Mouse (Mus musculus) myocyte (in vitro differentiated cells): ENCODE measurements at regions not wholly inside any gene's neighbourhood (a gene's known extent, or its start where the extent isn't known, plus 50 kb on each side); places are given as distances from the start of the nearest gene placed in this dataset.

ENCODE experiments used
- H3K27me3 ChIP-seq: one replicate; pipeline ENCODE4 v1.6.1; 2011; ENCODE audit not compliant: control insufficient read depth, insufficient read depth, insufficient read length
- H3K36me3 ChIP-seq: one replicate; pipeline ENCODE4 v1.6.1; 2011; ENCODE audit not compliant: control insufficient read depth, insufficient read depth
- H3K4me2 ChIP-seq: one replicate; pipeline ENCODE4 v1.6.1; 2011; ENCODE audit warnings: low read depth, control low read depth
- H3K4me3 ChIP-seq: one replicate; pipeline ENCODE4 v1.5.1; 2011; ENCODE audit warnings: mild to moderate bottlenecking, control low read depth, moderate library complexity
- H3K79me2 ChIP-seq: one replicate; pipeline ENCODE4 v1.6.1; 2011; ENCODE audit not compliant: control insufficient read depth, insufficient read depth
- H3ac ChIP-seq: one replicate; pipeline ENCODE4 v1.6.1; 2011; ENCODE audit not compliant: control insufficient read depth, insufficient read length
- CEBPB ChIP-seq: IDR thresholded peaks from 2 replicates; pipeline ENCODE4 v1.6.1; 2011; ENCODE audit warnings: mild to moderate bottlenecking, moderate library complexity; ENCODE audit not compliant: poor library complexity, insufficient read depth, severe bottlenecking
- E2F4 ChIP-seq: IDR thresholded peaks from one replicate; pipeline ENCODE4 v1.6.1; 2011; ENCODE audit warnings: mild to moderate bottlenecking, control low read depth, moderate library complexity; ENCODE audit not compliant: insufficient read depth
- MAX ChIP-seq: IDR thresholded peaks from one replicate; pipeline ENCODE4 v1.6.1; 2011; ENCODE audit warnings: low read depth, mild to moderate bottlenecking, control low read depth
- MYOD1 ChIP-seq, 3 experiments: IDR thresholded peaks; one replicate each; pipeline ENCODE4 v1.6.1; 2011; ENCODE audit warnings: control low read depth in 2 of 3, low read depth in 2 of 3, mild to moderate bottlenecking in 2 of 3, moderate library complexity in 1 of 3; ENCODE audit not compliant: insufficient read length in 2 of 3, control insufficient read depth in 1 of 3
- MYOG ChIP-seq, 3 experiments: IDR thresholded peaks; one replicate each; pipeline ENCODE4 v1.6.1; 2011; ENCODE audit warnings: control low read depth in 2 of 3, low read depth in 2 of 3, mild to moderate bottlenecking in 2 of 3; ENCODE audit not compliant: insufficient read length in 2 of 3, control insufficient read depth in 1 of 3, insufficient read depth in 1 of 3
- POLR2AphosphoS2 ChIP-seq: IDR thresholded peaks from one replicate; pipeline ENCODE4 v1.6.1; 2011; ENCODE audit warnings: low read depth, control low read depth; ENCODE audit not compliant: insufficient read length
- REST ChIP-seq: IDR thresholded peaks from one replicate; pipeline ENCODE4 v1.6.1; 2011; ENCODE audit warnings: mild to moderate bottlenecking, control low read depth, moderate library complexity; ENCODE audit not compliant: insufficient read depth, insufficient read length
- SRF ChIP-seq: IDR thresholded peaks from one replicate; pipeline ENCODE4 v1.6.1; 2011; ENCODE audit warnings: low read depth; ENCODE audit not compliant: control insufficient read depth, insufficient read length
- TCF12 ChIP-seq: IDR thresholded peaks from one replicate; pipeline ENCODE4 v1.6.1; 2011; ENCODE audit warnings: mild to moderate bottlenecking, control low read depth; ENCODE audit not compliant: poor library complexity, insufficient read depth, severe bottlenecking
- TCF3 ChIP-seq: IDR thresholded peaks from one replicate; pipeline ENCODE4 v1.6.1; 2011; ENCODE audit warnings: low read depth, control low read depth; ENCODE audit not compliant: insufficient read length
- USF1 ChIP-seq: IDR thresholded peaks from one replicate; pipeline ENCODE4 v1.6.1; 2011; ENCODE audit warnings: low read depth, mild to moderate bottlenecking, control low read depth, moderate library complexity

GRCm38 (mm10) chr14:16896974-16897373 is 78.0 kb upstream of the Rarb start:
- no peak overlapping the region for H3K4me2 ChIP-seq
- no peaks in the 10 kb centered on the region for H3K79me2 ChIP-seq
- no peaks in the 10 kb centered on the region for H3K36me3 ChIP-seq
- H3K4me3 ChIP-seq, result no peak overlapping the region
- H3ac ChIP-seq, result no peak overlapping the region
- no peaks in the 10 kb centered on the region for H3K27me3 ChIP-seq
- TF ChIP-seq MAX (no peak), POLR2AphosphoS2 (no peak), CEBPB (no peak), E2F4 (no peak), TCF3 (no peak), MYOD1 (IDR thresholded peaks at IDR 0.05; ENCODE audit: control insufficient read depth in 1 of 3, insufficient read length in 2 of 3, low read depth in 2 of 3) (no peak), MYOG (IDR thresholded peaks at IDR 0.05; ENCODE audit: control insufficient read depth in 1 of 3, insufficient read depth in 1 of 3, insufficient read length in 2 of 3, low read depth in 2 of 3) (no peak), TCF12 (no peak), REST (no peak), SRF (no peak), USF1 (no peak)

GRCm38 (mm10) chr14:16881249-16881648 is 62.3 kb upstream of the Rarb start:
- no peak overlapping the region for H3ac ChIP-seq
- no peak overlapping the region for H3K4me2 ChIP-seq
- TF ChIP-seq REST (no peak), E2F4 (no peak), POLR2AphosphoS2 (no peak), MYOD1 (IDR thresholded peaks at IDR 0.05; ENCODE audit: control insufficient read depth in 1 of 3, insufficient read length in 2 of 3, low read depth in 2 of 3) (no peak), CEBPB (no peak), MYOG (IDR thresholded peaks at IDR 0.05; ENCODE audit: control insufficient read depth in 1 of 3, insufficient read depth in 1 of 3, insufficient read length in 2 of 3, low read depth in 2 of 3) (no peak), SRF (no peak), TCF3 (no peak)
- no peaks in the 10 kb centered on the region for H3K79me2 ChIP-seq
- no peaks in the 10 kb centered on the region for H3K27me3 ChIP-seq
- H3K4me3 ChIP-seq, result no peak overlapping the region
- no peaks in the 10 kb centered on the region for H3K36me3 ChIP-seq

GRCm38 (mm10) chr14:16869221-16869620 is 50.3 kb upstream of the Rarb start:
- Histone ChIP-seq H3K79me2 (no peaks in the 10 kb centered on the region), H3K27me3 (no peaks in the 10 kb centered on the region), H3K4me2 (no peak overlapping the region), H3ac (no peak overlapping the region), H3K36me3 (no peaks in the 10 kb centered on the region), H3K4me3 (no peak overlapping the region)
- TF ChIP-seq USF1, result no peak
- TF ChIP-seq CEBPB, result no peak
- TF ChIP-seq POLR2AphosphoS2, result no peak
- no peak for TF ChIP-seq E2F4
- TF ChIP-seq MYOG (IDR thresholded peaks at IDR 0.05; ENCODE audit: control insufficient read depth in 1 of 3, insufficient read depth in 1 of 3, insufficient read length in 2 of 3, low read depth in 2 of 3), result no peak
